Mouse (Mus musculus) urinary bladder, postnatal 4 days (tissue): ENCODE measurements at regions not wholly inside any gene's neighbourhood (a gene's known extent, or its start where the extent isn't known, plus 50 kb on each side); places are given as distances from the start of the nearest gene placed in this dataset.
A peak's percentile ranks its signal among the peaks of the same experiment; 100 is the strongest.
"Not testable (repeated sequence)": the region's sequence is repeated elsewhere in the genome, so short reads cannot be mapped to it uniquely, and the experiment has no call there.

ENCODE experiments used
- DNase-seq, 2 experiments: peaks; one replicate each; pipeline ENCODE4 v3.0.0; 2021 to 2022; ENCODE audit warnings: low spot score in 2 of 2

DNA sequence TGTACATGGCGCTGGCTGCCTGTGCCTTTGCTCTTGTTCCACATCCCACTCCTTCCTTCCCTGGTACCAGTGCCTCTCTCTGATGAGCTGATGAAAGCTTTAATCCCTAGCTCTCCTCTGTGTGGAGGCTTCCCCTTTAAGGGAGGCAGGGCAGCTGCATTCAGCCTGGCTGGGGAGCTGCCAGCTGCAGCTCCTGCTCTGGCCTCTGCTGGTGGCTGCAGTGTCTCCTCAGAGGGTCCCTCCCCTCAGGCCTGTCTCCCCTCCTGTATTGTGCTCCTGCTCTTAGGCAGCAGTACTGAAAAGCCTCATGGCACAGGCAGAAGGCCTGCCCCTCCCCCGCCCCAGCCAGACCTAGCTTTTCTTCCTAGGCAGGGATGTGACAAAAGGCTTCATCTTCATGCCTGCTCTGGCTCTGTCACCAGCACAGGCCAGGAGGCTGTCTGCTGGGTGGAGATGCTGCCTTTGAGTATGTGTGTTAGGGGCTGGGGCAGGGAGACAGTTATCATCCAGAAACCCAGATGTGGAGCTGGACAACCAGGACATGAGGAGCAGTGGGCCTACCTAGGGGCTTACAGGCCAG lies 97.7 kb upstream of the Zcchc13 start:
- not testable (repeated sequence) for DNase-seq

DNA sequence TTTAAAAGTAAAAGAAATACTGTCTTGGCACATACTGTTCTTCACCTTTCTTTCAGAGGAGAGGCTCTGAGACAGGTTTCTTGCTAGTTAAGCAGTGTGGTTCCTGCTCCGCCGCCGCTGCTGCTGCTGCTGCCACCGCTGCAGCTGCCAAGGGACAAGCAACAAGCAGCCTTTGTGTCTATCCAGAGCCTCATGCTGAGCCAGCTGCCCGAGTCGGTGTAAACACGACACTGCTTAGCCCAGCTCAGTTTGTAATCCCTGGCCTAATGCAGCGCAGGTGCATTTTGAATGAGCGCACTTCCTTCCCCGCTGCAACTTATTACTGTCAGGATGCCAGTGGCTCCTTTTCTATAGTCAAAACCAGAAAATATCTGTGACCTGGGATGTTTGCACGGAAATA lies 97.1 kb upstream of the Zcchc13 start:
- DNase-seq = no peak

- DNase-seq = no peak
Measured at GRCm38 (mm10) chrX:103533831-103534230, 96.6 kb upstream of the Zcchc13 start.

DNA sequence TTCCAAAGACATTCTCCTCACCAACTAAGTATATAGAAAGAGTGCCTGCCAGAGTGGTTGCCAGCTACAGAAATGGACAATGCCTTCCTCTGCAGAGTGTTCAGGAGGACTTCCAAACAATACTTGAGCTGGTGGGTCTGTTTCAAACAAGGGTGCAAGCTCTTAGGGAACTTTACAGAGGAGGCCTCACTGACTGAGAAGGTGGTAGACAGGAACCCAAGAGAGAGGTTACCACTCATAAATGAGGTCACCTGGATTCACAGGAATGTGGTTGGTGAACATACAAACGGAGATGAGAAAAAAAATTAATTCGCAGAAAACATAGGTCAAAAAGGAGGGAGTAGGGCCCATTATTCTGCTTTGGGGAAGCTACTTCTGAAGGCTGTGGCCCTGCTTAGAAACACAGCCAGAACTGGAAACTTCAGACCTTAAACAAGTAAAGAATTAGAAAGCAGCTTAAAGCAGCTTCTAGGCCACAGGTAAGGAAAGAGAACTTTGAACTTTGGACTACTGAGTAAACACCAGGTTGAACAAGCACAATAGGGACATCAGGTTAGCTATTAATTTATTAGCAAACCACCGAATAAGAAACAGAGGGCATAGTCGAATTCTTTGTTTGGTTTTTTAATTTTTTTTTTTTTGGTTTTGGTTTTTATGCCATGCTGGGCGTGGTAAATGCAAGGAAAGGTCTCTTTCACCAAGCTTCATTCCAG lies 83.7 kb upstream of the Zcchc13 start:
- DNase-seq = no peak

- peak in 1 of 2 experiments; percentile 23 for DNase-seq
Measured at GRCm38 (mm10) chrX:103551304-103551703, 79.1 kb upstream of the Zcchc13 start.

DNA sequence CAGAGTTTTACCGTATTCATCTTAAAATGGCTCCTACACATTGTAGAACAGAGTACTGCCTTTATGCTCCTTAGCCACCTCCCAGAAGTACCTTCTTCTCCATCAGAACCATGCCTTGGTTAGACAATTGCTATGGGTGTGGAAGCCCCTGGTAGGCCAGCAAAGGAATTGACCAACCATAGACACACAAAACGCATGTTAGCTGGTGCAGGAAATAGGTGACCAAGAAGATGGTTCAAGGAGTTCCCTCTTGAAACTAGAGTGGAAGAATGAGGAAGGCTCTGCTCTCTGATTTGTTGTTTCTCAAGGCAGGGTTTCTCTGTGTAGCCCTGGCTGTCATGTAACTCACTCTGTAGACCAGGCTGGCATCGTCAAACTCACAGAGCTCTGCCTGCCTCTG lies 77.2 kb upstream of the Zcchc13 start:
- DNase-seq = no peak

GRCm38 (mm10) chrX:103553605-103554004 lies 76.8 kb upstream of the Zcchc13 start:
- DNase-seq = no peak

GRCm38 (mm10) chrX:103555041-103555986 lies 75.1 kb upstream of the Zcchc13 start:
- not testable (repeated sequence) for DNase-seq

- no peak for DNase-seq
Measured at GRCm38 (mm10) chrX:103556046-103556445, 74.3 kb upstream of the Zcchc13 start.

- no peak for DNase-seq
Measured at GRCm38 (mm10) chrX:103556681-103557490, 73.5 kb upstream of the Zcchc13 start.

DNA sequence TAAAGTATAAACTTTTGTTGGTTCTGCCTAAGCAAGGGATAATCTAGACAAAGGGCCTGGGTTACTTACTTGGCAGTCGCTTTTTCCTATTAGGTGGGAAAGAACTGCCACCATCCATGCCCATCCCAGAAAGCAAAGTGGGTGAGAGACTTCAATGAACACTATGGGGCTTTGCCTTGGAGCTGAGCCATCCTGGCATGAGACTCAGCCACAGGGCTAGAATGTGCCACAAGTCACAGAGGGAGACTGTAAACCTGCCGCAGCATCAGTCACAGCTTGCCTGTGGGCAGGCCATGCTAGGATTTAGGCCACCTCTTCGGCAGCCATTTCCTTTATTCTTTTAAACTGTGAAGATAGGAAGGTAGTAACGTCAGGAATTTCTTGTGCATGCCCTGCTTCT lies 72.9 kb upstream of the Zcchc13 start:
- no peak for DNase-seq

DNA sequence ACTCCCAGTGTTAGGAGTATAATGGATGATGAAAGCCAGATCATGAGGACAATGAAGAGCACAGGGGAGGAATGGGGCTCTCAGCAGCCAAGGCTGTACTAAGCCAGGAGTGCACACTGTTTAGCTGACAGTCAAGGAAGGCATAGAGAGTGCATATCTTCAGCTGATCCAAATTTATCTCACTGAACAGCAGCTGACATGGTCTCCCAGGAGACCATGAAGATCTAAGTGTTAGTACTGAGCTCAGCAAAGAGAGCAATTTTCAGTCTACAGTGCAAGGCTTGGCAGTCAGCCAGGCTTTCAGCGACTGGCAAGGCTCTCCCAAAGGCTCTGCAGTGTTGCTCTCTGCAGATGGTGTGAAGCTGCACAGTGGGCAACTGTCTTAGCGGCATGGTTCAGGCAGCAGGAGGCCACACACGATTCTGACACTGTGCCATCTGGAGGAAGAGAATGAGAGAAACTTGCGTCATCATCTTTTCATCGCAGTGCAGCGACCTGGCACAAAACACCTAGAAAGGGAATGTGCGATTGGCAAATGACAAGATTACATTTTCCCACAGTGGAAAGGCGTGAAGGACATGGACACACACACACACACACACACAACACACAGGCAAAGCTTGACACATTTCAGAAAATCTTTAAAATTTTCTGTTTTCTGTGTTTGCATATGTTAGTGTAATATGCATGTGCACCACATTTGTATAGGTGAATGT lies 66.7 kb upstream of the Zcchc13 start:
- peak; percentile 29 to 66 for DNase-seq

GRCm38 (mm10) chrX:103573344-103573743 lies 57.0 kb upstream of the Zcchc13 start:
- no peak for DNase-seq

- DNase-seq = no peak
Measured at GRCm38 (mm10) chrX:103579484-103579883, 50.9 kb upstream of the Zcchc13 start.
